Mouse (Mus musculus): ENCODE measurements around the gene Nbr1. TPM values are rescaled to one million over a fixed set of nuclear protein-coding genes. Genes with fewer than 3 reads are reported as not detected.

Gene Nbr1
- 100 to 1,000 TPM; 128 to 145 TPM for total RNA-seq (2023)

GRCm38 (mm10) chr11:101551751-101552475 is at the start of gene Nbr1, which contains the start of gene Brca1:
Nbr1 (plus strand) TSS chr11:101552149.
Brca1 (minus strand) TSS chr11:101551955.

GRCm38 (mm10) chr11:101582054-101583035 is 30.4 kb downstream of the Nbr1 start, which contains the start of gene Tmem106a:
Tmem106a (plus strand) TSS chr11:101582242.

GRCm38 (mm10) chr11:101599156-101599555 is 47.2 kb downstream of the Nbr1 start, which contains the start of gene Gm11634:
Gm11634 (minus strand) TSS chr11:101599256.

GRCm38 (mm10) chr11:101626995-101627856 is 75.3 kb downstream of the Nbr1 start, which contains the start of gene Rdm1:
Rdm1 (plus strand) TSS chr11:101627195.

Other genes with a start within 250 kb of the Nbr1 start
- gene Becn1, start 249.9 kb upstream of the Nbr1 start, total RNA-seq (2023) = 100 to 1,000 TPM; 207 to 215 TPM
- 100 to 1,000 TPM; 126 to 147 TPM for gene Psme3, start 235.9 kb upstream of the Nbr1 start, total RNA-seq (2023)
- gene Aoc2, start 227.1 kb upstream of the Nbr1 start, total RNA-seq (2023) = 10 to 100 TPM; 23.2 to 25.3 TPM
- 1 to 10 TPM in 1 of 2 experiments, under 1 TPM in 1; 0.73 to 1.1 TPM for gene Aoc3, start 221.5 kb upstream of the Nbr1 start, total RNA-seq (2023)
- gene G6pc, start 184.6 kb upstream of the Nbr1 start, total RNA-seq (2023) = not detected
- gene Aarsd1, start 134.5 kb upstream of the Nbr1 start, total RNA-seq (2023) = 10 to 100 TPM; 23.3 to 30.8 TPM
- 1 to 10 TPM in 1 of 2 experiments, under 1 TPM in 1; 0.90 to 1.3 TPM for gene Gm27029, start 127.4 kb upstream of the Nbr1 start, total RNA-seq (2023)
- 10 to 100 TPM; 25.2 to 27.6 TPM for gene Rundc1, start 127.1 kb upstream of the Nbr1 start, total RNA-seq (2023)
- 1 to 10 TPM; 5.3 to 8.5 TPM for gene Ptges3l, start 126.8 kb upstream of the Nbr1 start, total RNA-seq (2023)
- 100 to 1,000 TPM; 134 to 149 TPM for gene Rpl27, start 109.9 kb upstream of the Nbr1 start, total RNA-seq (2023)
- gene Ifi35, start 103.7 kb upstream of the Nbr1 start, total RNA-seq (2023) = 10 to 100 TPM; 69.1 to 70.5 TPM
- 1 to 10 TPM in 1 of 2 experiments, under 1 TPM in 1; 0.62 to 1.5 TPM for gene Rnd2, start 87.2 kb upstream of the Nbr1 start, total RNA-seq (2023)
- gene Vat1, start 85.9 kb upstream of the Nbr1 start, total RNA-seq (2023) = 10 to 100 TPM; 11.5 to 13.2 TPM
- gene Brca1, start 194 bp upstream of the Nbr1 start, total RNA-seq (2023) = 1 to 10 TPM; 1.5 to 4.2 TPM
- gene Tmem106a, start 30.1 kb downstream of the Nbr1 start, total RNA-seq (2023) = 10 to 100 TPM; 12.6 to 21.2 TPM
- gene Gm11634, start 47.1 kb downstream of the Nbr1 start, total RNA-seq (2023) = not detected
- gene Rdm1, start 75.0 kb downstream of the Nbr1 start, total RNA-seq (2023) = 10 to 100 TPM; 38.6 to 38.9 TPM
- gene Arl4d, start 113.4 kb downstream of the Nbr1 start, total RNA-seq (2023) = 1 to 10 TPM; 6.4 to 7.5 TPM
- gene Dhx8, start 180.8 kb downstream of the Nbr1 start, total RNA-seq (2023) = 10 to 100 TPM; 84.1 to 85.7 TPM
- gene Etv4, start 233.2 kb downstream of the Nbr1 start, total RNA-seq (2023) = not detected